16 mouse cellular contexts compared by ENCODE assay signal in genomic region chr9:52286104-52286503, GRCm38 (mm10).
DNase-seq lines count a peak whose midpoint lies in the region; ATAC-seq and TF ChIP-seq lines count a peak whose summit lies in the region.
"Had no signal": no experiment of that assay in that cellular context is flagged by ENCODE, and none has a peak within 500 bp of the region (broad histone marks: within the 10 kb centered on the region; RNA-seq: fewer than 3 reads in every experiment).

No protein-coding gene starts in this region.

- no peaks in the 10 kb centered on the region for H3K27me3 ChIP-seq in heart, embryonic 14.5 days (ENCODE audit: control insufficient read depth, insufficient read depth, low read length)
- H3K27me3 ChIP-seq in lung, embryonic 14.5 days (ENCODE audit: insufficient read depth, low read length): no peaks in the 10 kb centered on the region
- 0 out of 2 replicates have a peak, but pooled peaks cover 4% of the 10 kb centered on the region for H3K27me3 ChIP-seq in intestine, embryonic 16.5 days (replicated peaks; ENCODE audit: control insufficient read depth, insufficient read depth, low read length)
- H3K27me3 ChIP-seq: midbrain, embryonic 15.5 days had no signal

- peaks cover 3 to 14% of the 10 kb centered on the region in 2 experiments for H3K4me1 ChIP-seq in heart, embryonic 14.5 days (ENCODE audit: control insufficient read depth in 2 of 2, insufficient read depth in 2 of 2, low read length in 2 of 2)
- no peaks in the 10 kb centered on the region for H3K4me1 ChIP-seq in lung, embryonic 14.5 days (ENCODE audit: insufficient read depth)
- 0 out of 2 replicates have a peak, but pooled peaks cover 6% of the 10 kb centered on the region for H3K4me1 ChIP-seq in intestine, embryonic 16.5 days (ENCODE audit: control insufficient read depth, insufficient read depth, low read length)

- H3K4me2 ChIP-seq in heart, embryonic 14.5 days (ENCODE audit: low read length): peak overlapping the region; percentile 23; the same call in 1 of the 2 replicates
- no peak overlapping the region for H3K4me2 ChIP-seq in lung, embryonic 14.5 days
- H3K4me2 ChIP-seq in intestine, embryonic 16.5 days (ENCODE audit: low read depth, low read length): no peak overlapping the region
- H3K4me2 ChIP-seq: hindbrain, embryonic 14.5 days; kidney, embryonic 15.5 days; limb, embryonic 13.5 days; midbrain, embryonic 15.5 days had no signal

- no peak for ATAC-seq in heart, embryonic 14.5 days (ENCODE audit: insufficient number of reproducible peaks, insufficient read depth, low FRiP score, low read depth)
- no peak for ATAC-seq in lung, embryonic 14.5 days (ENCODE audit: insufficient read depth)
- 0 out of 2 replicates have a peak, but pooled peaks have one; percentile 58 for ATAC-seq in intestine, embryonic 16.5 days
- ATAC-seq in CD4-positive, CD25-positive, alpha-beta regulatory T cell, adult 4 months: no peak
- ATAC-seq: liver, postnatal 0 days; midbrain, embryonic 15.5 days had no signal

- H3K36me3 ChIP-seq in heart, embryonic 14.5 days (ENCODE audit: control insufficient read depth, insufficient read depth, low read length): no peaks in the 10 kb centered on the region
- no peaks in the 10 kb centered on the region for H3K36me3 ChIP-seq in lung, embryonic 14.5 days (ENCODE audit: insufficient read depth)
- no peaks in the 10 kb centered on the region for H3K36me3 ChIP-seq in intestine, embryonic 16.5 days (ENCODE audit: control insufficient read depth, insufficient read depth, low read length)
- H3K36me3 ChIP-seq: kidney, embryonic 15.5 days; limb, embryonic 13.5 days; midbrain, embryonic 15.5 days had no signal

- DNase-seq in heart, postnatal 4 days: no peak
- peak; percentile 28 for DNase-seq in lung, embryonic 14.5 days
- no peak for DNase-seq in lung, postnatal 25 days (ENCODE audit: low spot score)
- DNase-seq in embryo, embryonic 11 days: peak; percentile 23
- no peak for DNase-seq in thymus, postnatal 36 days
- DNase-seq: adrenal gland, adult 8-10 months; cerebellum, adult 9-11 months; liver, postnatal 0 days had no signal

- 0 out of 2 replicates have a peak overlapping the region, but pooled peaks have one; percentile 4 for H3K9ac ChIP-seq in heart, embryonic 14.5 days (ENCODE audit: low read length)
- H3K9ac ChIP-seq in lung, embryonic 14.5 days: no peak overlapping the region
- H3K9ac ChIP-seq in intestine, embryonic 16.5 days (ENCODE audit: low read depth, low read length): no peak overlapping the region
- H3K9ac ChIP-seq: hindbrain, embryonic 14.5 days; kidney, embryonic 15.5 days; limb, embryonic 13.5 days; liver, postnatal 0 days; midbrain, embryonic 15.5 days had no signal

- no peak for TF ChIP-seq CTCF in lung, embryonic 14.5 days (IDR thresholded peaks at IDR 0.05; ENCODE audit: low read depth)

- H3K4me3 ChIP-seq in heart, embryonic 14.5 days (ENCODE audit: control insufficient read depth in 1 of 2, insufficient read depth in 1 of 2, low read depth in 1 of 2, low read length in 2 of 2): no peak overlapping the region
- H3K4me3 ChIP-seq in lung, embryonic 14.5 days (ENCODE audit: low read depth, low read length): no peak overlapping the region
- no peak overlapping the region for H3K4me3 ChIP-seq in intestine, embryonic 16.5 days (ENCODE audit: low read length)
- H3K4me3 ChIP-seq: kidney, embryonic 15.5 days; left cerebral cortex, adult 2 months; limb, embryonic 13.5 days; midbrain, embryonic 15.5 days had no signal

- no peaks in the 10 kb centered on the region for H3K9me3 ChIP-seq in heart, embryonic 14.5 days (ENCODE audit: control insufficient read depth, low read length)
- no peaks in the 10 kb centered on the region for H3K9me3 ChIP-seq in lung, embryonic 14.5 days (ENCODE audit: low read depth, low read length)
- no peaks in the 10 kb centered on the region for H3K9me3 ChIP-seq in intestine, embryonic 16.5 days (ENCODE audit: control insufficient read depth, low read length)
- H3K9me3 ChIP-seq: kidney, embryonic 15.5 days; limb, embryonic 13.5 days; midbrain, embryonic 15.5 days had no signal

- 29% methylated on average over 1 of the region's 1 CpGs for WGBS in heart, embryonic 14.5 days
- WGBS in lung, embryonic 14.5 days: 6% methylated on average over 1 of the region's 1 CpGs
- WGBS in intestine, embryonic 16.5 days: 13% methylated on average over 1 of the region's 1 CpGs

- no peak overlapping the region for H3K27ac ChIP-seq in heart, embryonic 14.5 days (replicated peaks in 1 of 2; ENCODE audit: control insufficient read depth in 1 of 2, insufficient read depth in 1 of 2, low read depth in 2 of 2, low read length in 2 of 2)
- H3K27ac ChIP-seq in lung, embryonic 14.5 days (ENCODE audit: low read depth): no peak overlapping the region
- H3K27ac ChIP-seq in intestine, embryonic 16.5 days (ENCODE audit: low read length): no peak overlapping the region
- H3K27ac ChIP-seq: hindbrain, embryonic 14.5 days; kidney, embryonic 15.5 days; left cerebral cortex, adult 2 months; limb, embryonic 13.5 days; midbrain, embryonic 15.5 days had no signal

Comparison
In these comparisons a context has a peak if more than half of its experiments do, and no peak if none do; other contexts are left out.
1. DNase-seq: peak in lung, embryonic 14.5 days (single experiment) and embryo, embryonic 11 days (single experiment); none in heart, postnatal 4 days (single experiment), lung, postnatal 25 days (single experiment) and thymus, postnatal 36 days (0 of 2).